Mouse (Mus musculus) heart, embryonic 14.5 days (tissue): ENCODE measurements around the gene Pex26. TPM values are rescaled to one million over a fixed set of nuclear protein-coding genes. Genes with fewer than 3 reads are reported as not detected.

Experiments
- ATAC-seq: fragments of 200-750 bp; cut with Nextera tagmentation; 2 replicates; pipeline ENCODE4 v1.8.0; 2017; ENCODE audit warnings: low read depth, moderate TSS enrichment; ENCODE audit not compliant: insufficient number of reproducible peaks, insufficient read depth, low FRiP score
- H3K27ac ChIP-seq, 2 experiments: fragments of 200-500 bp in 1 of 2; fragments of 300-500 bp in 1 of 2; sonication (generic) in 1 of 2; replicated peaks in 1 of 2; 2 replicates each; pipeline ENCODE4 v1.5.1; 2012 to 2014; ENCODE audit warnings: low read depth in 2 of 2, low read length in 2 of 2, control low read depth in 1 of 2, mild to moderate bottlenecking in 1 of 2, mixed read lengths in 1 of 2; ENCODE audit not compliant: control insufficient read depth in 1 of 2, insufficient read depth in 1 of 2
- H3K27me3 ChIP-seq: fragments of 300-500 bp; sonication (generic); 2 replicates; pipeline ENCODE4 v1.6.1; 2014; ENCODE audit warnings: mild to moderate bottlenecking, low read length, control low read depth; ENCODE audit not compliant: control insufficient read depth, insufficient read depth
- H3K36me3 ChIP-seq: fragments of 300-500 bp; sonication (generic); 2 replicates; pipeline ENCODE4 v1.6.1; 2014; ENCODE audit warnings: mild to moderate bottlenecking, control low read depth, low read length, mixed read lengths; ENCODE audit not compliant: control insufficient read depth, insufficient read depth
- H3K4me1 ChIP-seq, 2 experiments: fragments of 200-500 bp in 1 of 2; fragments of 300-500 bp in 1 of 2; sonication (generic) in 1 of 2; 2 replicates each; pipeline ENCODE4 v1.6.1; 2012 to 2014; ENCODE audit warnings: low read length in 2 of 2, control low read depth in 1 of 2, mixed read lengths in 1 of 2; ENCODE audit not compliant: control insufficient read depth in 2 of 2, insufficient read depth in 2 of 2
- H3K4me2 ChIP-seq: fragments of 300-500 bp; sonication (generic); 2 replicates; pipeline ENCODE4 v1.6.1; 2014; ENCODE audit warnings: mild to moderate bottlenecking, low read length
- H3K4me3 ChIP-seq, 2 experiments: fragments of 200-500 bp in 1 of 2; fragments of 300-500 bp in 1 of 2; sonication (generic) in 1 of 2; 2 replicates each; pipeline ENCODE4 v1.5.1; 2012 to 2014; ENCODE audit warnings: low read length in 2 of 2, mild to moderate bottlenecking in 2 of 2, control low read depth in 1 of 2, low read depth in 1 of 2, moderate library complexity in 1 of 2; ENCODE audit not compliant: control insufficient read depth in 1 of 2, insufficient read depth in 1 of 2
- H3K9ac ChIP-seq: fragments of 300-500 bp; sonication (generic); 2 replicates; pipeline ENCODE4 v1.6.1; 2014; ENCODE audit warnings: mild to moderate bottlenecking, low read length
- H3K9me3 ChIP-seq: fragments of 300-500 bp; sonication (generic); 2 replicates; pipeline ENCODE4 v1.6.1; 2016; ENCODE audit warnings: low read length, control low read depth; ENCODE audit not compliant: control insufficient read depth
- WGBS: fragments of 180-500 bp; shearing (Covaris S2); extraction: QIAGEN DNeasy Blood & Tissue Kit; methylation state at CpG from one replicate; pipeline ENCODE4 v1.1.7; 2014; 5-methylcytosine and 5-hydroxymethylcytosine counted together
- polyA plus RNA-seq: library from polyadenylated mRNA; unstranded; fragments of >200 nt; fragmentation: Nextera tagmentation; extraction: Ambion mirVana; gene quantifications from 2 replicates; pipeline ENCODE4 v1.2.1, GENCODE M21; 2014

Pex26 gene
- polyA plus RNA-seq, 1 experiment from 2014 or later = 5.9 TPM

DNA sequence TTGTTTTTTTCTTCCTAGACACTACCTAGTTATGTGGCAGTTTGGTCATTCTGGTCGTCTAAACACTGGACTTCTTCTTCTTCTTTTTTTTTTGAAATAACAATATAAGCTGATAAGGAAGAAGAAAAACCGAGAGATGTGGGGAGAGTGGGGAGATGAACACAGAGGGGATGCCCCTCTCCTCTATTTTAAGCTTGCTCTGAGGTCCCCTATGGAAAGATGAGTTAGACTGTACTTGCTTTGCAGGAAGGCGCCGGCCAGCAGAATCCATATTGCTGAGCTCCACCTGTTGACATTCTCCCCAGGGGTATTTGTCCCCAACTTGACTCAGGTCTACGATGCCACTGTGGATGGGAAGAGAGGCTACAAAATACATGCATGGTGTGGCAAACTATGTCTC lies 40.6 kb downstream of the Pex26 start:
- Histone ChIP-seq H3K27me3 (no peaks in the 10 kb centered on the region), H3K4me2 (no peak overlapping the region), H3K9me3 (no peaks in the 10 kb centered on the region), H3K36me3 (no peaks in the 10 kb centered on the region), H3K27ac (no peak overlapping the region), H3K4me3 (no peak overlapping the region), H3K4me1 (peaks cover 3 to 4% of the 10 kb centered on the region in 2 experiments; a peak in 1 of 4 replicates), H3K9ac (no peak overlapping the region)
- ATAC-seq = no peak
- 50% methylated on average over 5 of the region's 5 CpGs for WGBS

DNA sequence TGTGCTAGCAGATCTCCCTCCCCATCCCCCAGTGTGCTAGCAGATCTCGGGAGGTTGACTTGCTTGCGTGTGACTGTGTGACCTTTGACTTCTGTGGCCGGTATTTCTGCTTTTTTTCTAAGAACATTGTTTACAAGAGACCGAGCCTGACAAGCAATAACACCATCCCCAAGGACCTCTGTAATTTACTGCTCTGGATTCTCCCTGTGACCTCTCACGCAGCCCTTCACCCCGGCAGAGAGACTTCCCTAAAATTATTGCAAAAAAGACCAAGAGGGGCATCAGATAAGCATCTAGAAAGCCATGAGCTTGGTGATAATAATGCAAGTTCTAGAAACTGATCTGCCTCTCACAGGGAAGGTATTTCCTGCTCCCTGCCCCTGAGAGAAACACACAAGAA lies 41.5 kb downstream of the Pex26 start:
- no peak for ATAC-seq
- Histone ChIP-seq H3K9ac (no peak overlapping the region), H3K27ac (no peak overlapping the region), H3K4me1 (peaks cover 0 to 4% of the 10 kb centered on the region in 2 experiments; a peak in 1 of 4 replicates), H3K27me3 (no peaks in the 10 kb centered on the region), H3K36me3 (no peaks in the 10 kb centered on the region), H3K9me3 (no peaks in the 10 kb centered on the region), H3K4me2 (no peak overlapping the region), H3K4me3 (no peak overlapping the region)
- WGBS = 30% methylated on average over 6 of the region's 6 CpGs

DNA sequence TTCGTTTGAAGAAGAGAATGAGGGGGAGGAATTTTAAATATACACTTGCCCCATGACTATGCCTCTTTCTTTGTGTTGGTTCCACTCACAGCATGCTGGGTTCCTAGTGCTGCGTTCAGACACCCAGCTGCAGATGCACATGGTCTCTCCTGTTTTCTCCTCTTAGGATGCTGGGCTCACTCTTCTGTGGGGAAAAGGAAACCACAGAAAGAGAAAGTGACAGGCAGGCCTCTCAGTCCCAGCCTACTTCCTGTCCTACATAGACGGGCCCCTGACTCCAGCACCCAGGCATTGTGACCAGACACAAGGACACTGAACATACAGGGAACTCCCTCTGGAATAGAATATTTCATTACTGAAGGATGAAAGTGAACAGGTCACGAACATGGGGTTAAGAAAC lies 42.6 kb downstream of the Pex26 start:
- no peak overlapping the region for H3K4me2 ChIP-seq
- ATAC-seq = no peak
- no peak overlapping the region for H3K4me3 ChIP-seq
- H3K4me1 ChIP-seq = peaks cover 0 to 2% of the 10 kb centered on the region in 2 experiments; a peak in 1 of 4 replicates
- no peak overlapping the region for H3K27ac ChIP-seq
- no peaks in the 10 kb centered on the region for H3K36me3 ChIP-seq
- 59% methylated on average over 4 of the region's 4 CpGs for WGBS
- no peaks in the 10 kb centered on the region for H3K9me3 ChIP-seq
- H3K9ac ChIP-seq = no peak overlapping the region
- no peaks in the 10 kb centered on the region for H3K27me3 ChIP-seq

- no peak for ATAC-seq
- peaks cover 0 to 2% of the 10 kb centered on the region in 2 experiments; a peak in 1 of 4 replicates for H3K4me1 ChIP-seq
- no peak overlapping the region for H3K27ac ChIP-seq
- no peaks in the 10 kb centered on the region for H3K27me3 ChIP-seq
- no peaks in the 10 kb centered on the region for H3K9me3 ChIP-seq
- no peak overlapping the region for H3K4me2 ChIP-seq
- H3K9ac ChIP-seq = no peak overlapping the region
- no peak overlapping the region for H3K4me3 ChIP-seq
- no peaks in the 10 kb centered on the region for H3K36me3 ChIP-seq
- 83% methylated on average over 2 of the region's 2 CpGs for WGBS
These were observed 43.3 kb downstream of the Pex26 start for GRCm38 (mm10) chr6:121226744-121227143.

GRCm38 (mm10) chr6:121228421-121228820 lies 45.0 kb downstream of the Pex26 start:
- ATAC-seq = no peak
- 63% methylated on average over 8 of the region's 8 CpGs for WGBS
- Histone ChIP-seq H3K4me3 (no peak overlapping the region), H3K36me3 (no peaks in the 10 kb centered on the region), H3K27ac (no peak overlapping the region), H3K4me1 (peaks cover 0 to 2% of the 10 kb centered on the region in 2 experiments; a peak in 1 of 4 replicates), H3K9ac (no peak overlapping the region), H3K9me3 (no peaks in the 10 kb centered on the region), H3K4me2 (no peak overlapping the region), H3K27me3 (no peaks in the 10 kb centered on the region)

- H3K27me3 ChIP-seq = no peaks in the 10 kb centered on the region
- no peaks in the 10 kb centered on the region for H3K4me1 ChIP-seq
- no peak overlapping the region for H3K4me2 ChIP-seq
- ATAC-seq = no peak
- no peak overlapping the region for H3K9ac ChIP-seq
- no peaks in the 10 kb centered on the region for H3K36me3 ChIP-seq
- no peak overlapping the region for H3K4me3 ChIP-seq
- 64% methylated on average over 1 of the region's 1 CpGs for WGBS
- H3K27ac ChIP-seq = no peak overlapping the region
- H3K9me3 ChIP-seq = no peaks in the 10 kb centered on the region
These were observed 49.2 kb downstream of the Pex26 start for GRCm38 (mm10) chr6:121232652-121233051.

DNA sequence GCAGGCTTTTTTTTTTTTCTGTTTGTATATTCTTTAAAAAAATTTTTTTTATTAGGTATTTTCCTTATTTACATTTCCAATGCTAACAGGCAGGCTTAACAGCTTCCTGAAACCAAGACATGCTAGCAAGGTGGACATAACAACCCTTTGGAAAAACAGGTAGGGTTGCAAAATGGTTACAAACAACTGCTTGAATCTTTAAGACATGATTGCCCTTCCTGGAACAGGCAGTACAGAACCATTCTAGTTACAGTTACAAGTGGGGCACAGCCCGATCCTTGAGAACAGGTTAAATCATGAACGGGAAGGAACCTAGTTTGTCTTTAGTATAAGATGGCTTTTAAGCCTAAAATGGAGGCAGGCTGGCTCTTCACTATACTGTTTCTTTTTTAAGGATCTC lies 52.9 kb downstream of the Pex26 start:
- WGBS = 93% methylated on average over 2 of the region's 2 CpGs
- ATAC-seq = no peak

DNA sequence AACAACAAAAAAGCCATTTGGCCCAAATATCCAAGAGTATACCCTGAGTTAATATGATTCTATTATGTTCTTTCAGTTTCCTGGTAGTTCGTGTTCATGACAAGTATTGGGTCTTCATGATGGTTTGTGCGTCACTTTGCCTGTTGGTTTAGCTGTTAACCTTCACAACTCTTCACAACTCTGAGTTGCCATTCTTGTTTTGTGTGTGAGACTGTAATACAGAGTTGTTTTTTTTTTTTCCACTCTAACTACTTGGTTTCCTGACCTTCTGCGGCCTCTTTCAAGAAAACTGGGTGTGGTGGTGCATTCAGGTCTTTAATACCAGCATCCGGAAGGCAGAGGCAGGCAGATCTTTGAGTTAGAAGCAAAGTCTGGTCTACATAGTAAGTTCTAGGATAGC lies 54.7 kb downstream of the Pex26 start:
- H3K9ac ChIP-seq = no peak overlapping the region
- no peaks in the 10 kb centered on the region for H3K9me3 ChIP-seq
- ATAC-seq = no peak
- H3K4me2 ChIP-seq = no peak overlapping the region
- no peak overlapping the region for H3K4me3 ChIP-seq
- 0 out of 2 replicates have a peak, but pooled peaks cover 3% of the 10 kb centered on the region for H3K27me3 ChIP-seq
- no peaks in the 10 kb centered on the region for H3K36me3 ChIP-seq
- 89% methylated on average over 4 of the region's 4 CpGs for WGBS
- no peaks in the 10 kb centered on the region for H3K4me1 ChIP-seq
- no peak overlapping the region for H3K27ac ChIP-seq

More for the DNA sequence above, 52.9 kb downstream of the Pex26 start:
- Histone ChIP-seq H3K9ac (no peak overlapping the region), H3K27me3 (no peaks in the 10 kb centered on the region), H3K27ac (no peak overlapping the region), H3K4me3 (no peak overlapping the region), H3K36me3 (no peaks in the 10 kb centered on the region), H3K4me1 (no peaks in the 10 kb centered on the region), H3K4me2 (no peak overlapping the region), H3K9me3 (no peaks in the 10 kb centered on the region)
